Mouse (Mus musculus): ENCODE measurements around the gene Gm40460. TPM values are rescaled to one million over a fixed set of nuclear protein-coding genes. Genes with fewer than 3 reads are reported as not detected.

Gene Gm40460
- total RNA-seq, 2 experiments from 2014 or later = not detected

GRCm38 (mm10) chr7:142198748-142199147, 42.1 kb downstream of the Gm40460 start:
- no peak for ATAC-seq (replicated peaks; ENCODE audit: low FRiP score, low TSS enrichment, poor library complexity, severe bottlenecking)

Other genes with a start within 250 kb of the Gm40460 start
- gene Mob2, start 180.0 kb downstream of the Gm40460 start, total RNA-seq (2014; fragmentation: Nextera tagmentation) = 39.5 and 41.5 TPM in 2 replicates
- gene Mob2, start 180.0 kb downstream of the Gm40460 start, total RNA-seq (2017) = 36.2 and 37.3 TPM in 2 replicates
- 0.25 TPM in 1 of 2 replicates, not detected in the other for gene Dusp8, start 145.2 kb downstream of the Gm40460 start, total RNA-seq (2014; fragmentation: Nextera tagmentation)
- gene Dusp8, start 145.2 kb downstream of the Gm40460 start, total RNA-seq (2017) = 0.04 and 1.1 TPM in 2 replicates
- gene Gm45618, start 120.3 kb downstream of the Gm40460 start, total RNA-seq (2014; fragmentation: Nextera tagmentation) = not detected in 2 replicates
- not detected in 2 replicates for gene Gm45618, start 120.3 kb downstream of the Gm40460 start, total RNA-seq (2017)
- gene Gm39115, start 105.0 kb downstream of the Gm40460 start, total RNA-seq (2014; fragmentation: Nextera tagmentation) = not detected in 2 replicates
- not detected in 2 replicates for gene Gm39115, start 105.0 kb downstream of the Gm40460 start, total RNA-seq (2017)
- gene Gm45337, start 96.5 kb downstream of the Gm40460 start, total RNA-seq (2014; fragmentation: Nextera tagmentation) = not detected in 2 replicates
- gene Gm45337, start 96.5 kb downstream of the Gm40460 start, total RNA-seq (2017) = not detected in 2 replicates
- gene Gm29735, start 84.0 kb downstream of the Gm40460 start, total RNA-seq (2014; fragmentation: Nextera tagmentation) = not detected in 2 replicates
- gene Gm29735, start 84.0 kb downstream of the Gm40460 start, total RNA-seq (2017) = not detected in 2 replicates
- not detected in 2 replicates for gene Gm4553, start 75.3 kb downstream of the Gm40460 start, total RNA-seq (2014; fragmentation: Nextera tagmentation)
- not detected in 2 replicates for gene Gm4553, start 75.3 kb downstream of the Gm40460 start, total RNA-seq (2017)
- gene Krtap5-2, start 65.1 kb downstream of the Gm40460 start, total RNA-seq (2014; fragmentation: Nextera tagmentation) = not detected in 2 replicates
- gene Krtap5-2, start 65.1 kb downstream of the Gm40460 start, total RNA-seq (2017) = not detected in 2 replicates
- gene Gm10153, start 50.7 kb downstream of the Gm40460 start, total RNA-seq (2014; fragmentation: Nextera tagmentation) = not detected in 2 replicates
- gene Gm10153, start 50.7 kb downstream of the Gm40460 start, total RNA-seq (2017) = not detected in 2 replicates
- gene Krtap5-3, start 39.7 kb downstream of the Gm40460 start, total RNA-seq (2014; fragmentation: Nextera tagmentation) = not detected in 2 replicates
- not detected in 2 replicates for gene Krtap5-3, start 39.7 kb downstream of the Gm40460 start, total RNA-seq (2017)
- gene Gm7579, start 29.2 kb downstream of the Gm40460 start, total RNA-seq (2014; fragmentation: Nextera tagmentation) = not detected in 2 replicates
- not detected in 2 replicates for gene Gm7579, start 29.2 kb downstream of the Gm40460 start, total RNA-seq (2017)
- not detected in 2 replicates for gene Krtap5-5, start 11.1 kb downstream of the Gm40460 start, total RNA-seq (2014; fragmentation: Nextera tagmentation)
- gene Krtap5-5, start 11.1 kb downstream of the Gm40460 start, total RNA-seq (2017) = not detected in 2 replicates
- not detected in 2 replicates for gene Gm2431, start 17.3 kb upstream of the Gm40460 start, total RNA-seq (2014; fragmentation: Nextera tagmentation)
- not detected in 2 replicates for gene Gm2431, start 17.3 kb upstream of the Gm40460 start, total RNA-seq (2017)
- gene Gm4559, start 33.3 kb upstream of the Gm40460 start, total RNA-seq (2014; fragmentation: Nextera tagmentation) = not detected in 2 replicates
- not detected in 2 replicates for gene Gm4559, start 33.3 kb upstream of the Gm40460 start, total RNA-seq (2017)
- not detected in 2 replicates for gene Krtap5-1, start 56.0 kb upstream of the Gm40460 start, total RNA-seq (2014; fragmentation: Nextera tagmentation)
- not detected in 2 replicates for gene Krtap5-1, start 56.0 kb upstream of the Gm40460 start, total RNA-seq (2017)
- not detected in 2 replicates for gene Krtap5-4, start 62.5 kb upstream of the Gm40460 start, total RNA-seq (2014; fragmentation: Nextera tagmentation)
- gene Krtap5-4, start 62.5 kb upstream of the Gm40460 start, total RNA-seq (2017) = not detected in 2 replicates
- gene Ifitm10, start 132.7 kb upstream of the Gm40460 start, total RNA-seq (2014; fragmentation: Nextera tagmentation) = 2.3 TPM in 1 of 2 replicates, not detected in the other
- gene Ifitm10, start 132.7 kb upstream of the Gm40460 start, total RNA-seq (2017) = not detected in 2 replicates
- not detected in 2 replicates for gene Gm49369, start 141.6 kb upstream of the Gm40460 start, total RNA-seq (2014; fragmentation: Nextera tagmentation)
- 32.8 TPM in 1 of 2 replicates, not detected in the other for gene Gm49369, start 141.6 kb upstream of the Gm40460 start, total RNA-seq (2017)
- gene Ctsd, start 147.0 kb upstream of the Gm40460 start, total RNA-seq (2014; fragmentation: Nextera tagmentation) = 129 and 174 TPM in 2 replicates
- gene Ctsd, start 147.0 kb upstream of the Gm40460 start, total RNA-seq (2017) = 136 and 174 TPM in 2 replicates
- 2.0 TPM in 1 of 2 replicates, not detected in the other for gene Syt8, start 193.8 kb upstream of the Gm40460 start, total RNA-seq (2014; fragmentation: Nextera tagmentation)
- gene Syt8, start 193.8 kb upstream of the Gm40460 start, total RNA-seq (2017) = not detected in 2 replicates
- not detected in 2 replicates for gene Tnni2, start 200.7 kb upstream of the Gm40460 start, total RNA-seq (2014; fragmentation: Nextera tagmentation)
- 0.99 and 18.9 TPM in 2 replicates for gene Tnni2, start 200.7 kb upstream of the Gm40460 start, total RNA-seq (2017)
- gene Lsp1, start 219.7 kb upstream of the Gm40460 start, total RNA-seq (2014; fragmentation: Nextera tagmentation) = 16.9 and 39.8 TPM in 2 replicates
- 12.1 and 42.5 TPM in 2 replicates for gene Lsp1, start 219.7 kb upstream of the Gm40460 start, total RNA-seq (2017)

All from megakaryocyte-erythroid progenitor cell, adult 5-6 weeks (primary cell).